Mouse (Mus musculus) MN1 (cell line): ENCODE data around the gene Epn2.
"Not testable (repeated sequence)": the region's sequence is repeated elsewhere in the genome, so short reads cannot be mapped to it uniquely, and the experiment has no call there.

Experiments
- DNase-seq: peaks from one replicate; pipeline ENCODE4 v3.0.0-alpha.2; 2016; ENCODE audit warnings: low spot score

Epn2 gene

DNA sequence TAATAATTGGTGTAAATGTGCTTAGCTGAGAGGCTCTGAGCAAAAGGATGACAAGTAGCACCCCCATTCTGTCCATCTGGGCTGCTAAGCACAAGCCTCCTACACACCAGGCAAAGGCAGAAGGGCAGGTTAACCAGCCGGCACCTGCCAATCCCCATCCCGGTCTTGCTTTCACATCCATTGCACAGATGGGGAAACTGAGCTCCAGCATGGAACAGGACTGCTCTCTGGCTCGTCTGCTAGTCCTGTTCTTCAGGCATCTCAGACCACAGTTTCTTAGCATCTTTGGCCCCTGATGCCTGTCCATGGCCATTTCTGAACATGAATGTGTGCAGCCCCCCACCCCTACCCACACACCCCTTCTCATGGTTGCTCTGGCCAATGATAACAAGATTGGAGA, 12.6 kb upstream of the Epn2 start:
- DNase-seq: no peak

DNA sequence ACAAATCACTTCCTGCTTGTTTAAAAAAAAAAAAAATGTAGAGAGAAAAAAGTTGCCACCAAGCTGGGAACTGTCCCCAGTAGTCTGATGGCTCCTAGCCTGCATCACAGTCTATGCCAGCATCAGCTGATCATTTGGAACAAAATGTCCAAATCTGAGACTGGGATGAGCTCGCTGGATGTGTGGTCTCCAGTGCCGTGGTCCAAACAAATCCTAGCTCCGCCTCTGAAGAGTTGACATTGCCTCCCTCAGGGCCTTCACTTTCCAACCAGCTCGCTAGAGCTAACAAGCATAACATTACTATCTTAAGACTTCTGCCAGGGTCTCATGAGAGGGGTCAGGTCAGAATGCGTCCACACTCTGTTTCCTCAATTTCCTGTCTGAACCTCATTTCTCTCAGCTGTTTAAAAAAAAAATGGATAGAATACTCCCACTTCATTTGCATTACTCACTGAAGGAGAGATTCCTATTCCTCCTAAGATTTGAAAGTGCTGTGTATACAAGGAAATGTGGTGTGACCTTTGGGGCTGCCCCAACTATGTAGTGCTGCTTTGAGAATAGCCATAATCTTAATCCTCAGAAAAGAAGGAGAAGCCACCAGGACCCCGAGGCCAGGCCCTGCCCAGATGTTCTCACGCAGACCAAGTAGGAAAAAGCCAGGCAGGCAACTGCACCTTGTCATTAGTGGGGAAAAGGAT, 11.2 kb upstream of the Epn2 start:
- no peak for DNase-seq

DNA sequence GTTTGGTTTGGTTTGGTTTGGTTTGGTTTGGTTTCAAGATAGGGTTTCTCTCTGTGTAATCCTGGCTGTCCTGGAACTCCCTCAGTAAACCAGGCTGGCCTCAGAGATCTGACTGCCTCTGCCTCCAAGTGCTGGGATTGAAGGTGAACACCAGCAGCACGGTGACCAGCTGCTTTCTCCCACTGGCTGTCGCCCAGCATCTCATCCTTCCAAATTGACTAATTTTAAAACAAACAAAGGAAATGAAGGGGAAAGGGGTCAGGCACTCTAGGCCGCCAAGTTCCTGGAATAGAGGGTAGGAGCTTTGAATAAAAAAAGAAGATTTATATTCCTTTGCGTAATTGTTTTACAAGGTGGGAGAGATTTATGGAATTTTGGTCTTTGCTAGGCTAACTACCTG, 5.9 kb upstream of the Epn2 start:
- no peak for DNase-seq

DNA sequence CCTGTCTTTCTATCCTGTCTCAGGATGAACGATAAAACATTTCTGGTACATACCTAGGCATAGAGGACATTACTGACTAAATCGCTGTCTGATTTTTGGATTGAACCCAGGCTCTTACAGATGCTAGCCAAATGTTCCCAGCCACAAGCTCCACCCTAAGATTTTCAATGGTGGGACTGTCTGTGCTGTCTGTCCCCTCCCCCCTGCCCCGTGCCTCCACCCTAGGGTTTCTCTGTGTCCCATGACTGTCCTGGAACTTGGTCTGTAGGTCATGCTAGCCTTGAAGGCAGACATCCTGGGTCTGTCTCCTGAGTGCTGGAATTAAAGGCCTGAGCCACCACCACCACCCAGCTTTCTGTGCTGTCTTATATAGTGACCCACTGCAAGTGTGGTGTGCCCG, 5.3 kb upstream of the Epn2 start:
- no peak for DNase-seq

DNA sequence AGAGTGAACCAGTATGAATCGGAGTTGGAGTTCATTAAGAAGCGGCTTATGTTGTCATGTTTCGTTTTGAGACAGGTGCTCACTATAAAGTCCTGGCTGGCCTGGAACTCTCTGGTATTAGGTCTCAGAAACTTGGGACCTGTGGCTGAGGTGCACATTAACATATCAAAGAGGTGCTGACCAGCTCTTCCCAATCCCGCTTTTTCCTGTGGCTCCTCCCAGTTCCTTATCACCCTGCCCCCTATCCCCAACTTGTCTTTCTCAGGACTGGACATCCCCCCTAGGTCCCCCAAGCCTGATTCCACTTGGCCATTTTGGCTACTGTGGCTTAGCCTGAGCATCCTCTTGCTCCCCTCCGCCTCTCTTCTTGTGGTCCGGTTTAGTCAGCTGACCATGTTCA, 4.6 kb upstream of the Epn2 start:
- DNase-seq: no peak

DNA sequence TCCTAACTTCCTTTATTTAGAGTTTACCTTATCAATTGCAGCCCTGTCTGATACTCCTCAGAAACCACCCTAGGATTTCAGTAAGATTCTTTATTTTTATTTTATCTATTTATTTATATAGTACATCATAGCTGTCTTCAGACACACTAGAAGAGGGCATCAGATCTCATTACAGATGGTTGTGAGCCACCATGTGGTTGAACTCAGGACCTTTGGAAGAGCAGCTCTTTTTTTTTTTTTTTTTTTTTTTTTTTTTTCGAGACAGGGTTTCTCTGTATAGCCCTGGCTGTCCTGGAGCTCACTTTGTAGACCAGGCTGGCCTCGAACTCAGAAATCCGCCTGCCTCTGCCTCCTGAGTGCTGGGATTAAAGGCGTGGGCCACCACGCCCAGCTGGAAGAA, 3.3 kb upstream of the Epn2 start:
- DNase-seq: not testable (repeated sequence)

DNA sequence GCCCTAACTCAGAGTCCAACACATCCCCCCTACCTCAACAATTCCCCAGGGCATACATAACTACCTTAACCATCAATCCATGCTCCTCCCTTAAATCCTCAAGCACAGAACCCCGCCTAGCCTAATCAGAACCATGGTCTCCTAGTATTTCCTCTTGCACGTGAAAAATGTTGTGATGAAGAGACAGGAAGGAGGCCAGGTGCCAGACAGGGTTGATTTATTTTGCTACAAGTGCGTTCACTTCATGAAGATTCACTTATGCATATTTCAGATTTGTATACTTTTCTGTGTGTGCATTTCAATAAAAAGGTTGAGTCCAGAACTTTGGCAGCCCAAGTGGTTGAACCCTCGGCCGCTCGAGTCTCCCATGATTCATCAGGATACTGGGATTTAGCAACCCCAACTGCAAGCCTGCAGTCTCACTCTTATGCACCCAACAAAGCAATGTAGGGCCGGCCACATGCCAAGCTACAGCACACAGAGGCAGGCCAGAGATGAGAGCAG, 443 bp upstream of the Epn2 start:
- DNase-seq: no peak

DNA sequence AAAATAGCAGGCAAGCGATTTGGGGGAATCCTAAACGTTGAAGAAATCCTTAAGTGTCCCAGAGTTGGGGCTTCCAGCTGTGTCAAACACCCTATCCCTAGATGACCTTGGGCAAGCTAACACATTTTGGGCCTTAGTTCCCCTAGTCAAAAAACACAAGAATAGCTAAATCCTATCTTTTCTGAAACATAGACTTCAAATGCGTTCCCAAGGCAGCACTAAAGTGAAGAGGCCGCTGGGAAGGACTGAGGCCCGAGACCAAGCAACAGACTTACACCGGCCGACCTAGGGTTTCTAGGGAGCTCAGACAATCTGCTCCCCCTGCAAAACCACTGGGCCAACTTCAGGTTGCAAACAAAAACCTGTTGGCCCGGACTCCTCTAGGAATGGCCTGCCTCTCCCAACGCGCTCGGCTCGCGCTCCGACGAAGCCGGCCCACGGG, 925 bp downstream of the Epn2 start:
- peak; percentile 34 for DNase-seq

DNA sequence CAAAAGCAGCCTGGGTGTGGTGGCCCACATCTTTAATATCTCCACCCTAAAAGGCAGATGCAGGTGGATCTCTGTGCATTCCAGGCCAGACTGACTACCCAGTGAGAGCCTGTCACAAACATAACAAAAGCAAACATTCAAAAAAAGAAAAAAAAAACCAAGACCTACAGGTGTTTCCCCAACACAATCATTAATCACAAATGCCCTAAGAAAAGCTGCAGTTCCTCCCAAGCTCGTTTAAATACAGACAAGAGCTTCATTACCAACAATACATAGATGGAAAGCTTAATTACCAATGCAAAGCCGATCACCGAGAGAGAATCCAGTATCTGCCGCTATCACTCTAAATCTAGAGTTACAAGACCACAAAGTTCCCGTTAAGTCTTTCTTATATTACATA, 1.5 kb downstream of the Epn2 start:
- DNase-seq: no peak

DNA sequence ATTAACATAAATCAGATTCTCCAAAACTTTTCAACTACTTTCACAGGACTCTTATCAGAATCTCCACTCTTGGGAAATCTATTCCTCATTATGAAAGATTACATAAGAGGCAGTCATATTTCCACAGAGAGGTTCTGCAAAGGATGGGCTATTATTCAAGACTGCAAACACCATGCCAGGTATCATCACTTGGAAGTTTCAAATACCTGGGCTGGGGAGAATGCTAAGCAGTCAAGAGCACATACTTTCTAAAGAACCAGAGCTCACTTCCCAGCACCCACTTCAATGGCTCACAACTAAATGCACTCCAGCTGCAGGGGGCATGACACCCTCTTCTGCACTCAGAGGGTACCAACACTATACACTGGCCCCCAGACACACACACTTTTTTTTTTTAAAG, 2.1 kb downstream of the Epn2 start:
- no peak for DNase-seq

DNA sequence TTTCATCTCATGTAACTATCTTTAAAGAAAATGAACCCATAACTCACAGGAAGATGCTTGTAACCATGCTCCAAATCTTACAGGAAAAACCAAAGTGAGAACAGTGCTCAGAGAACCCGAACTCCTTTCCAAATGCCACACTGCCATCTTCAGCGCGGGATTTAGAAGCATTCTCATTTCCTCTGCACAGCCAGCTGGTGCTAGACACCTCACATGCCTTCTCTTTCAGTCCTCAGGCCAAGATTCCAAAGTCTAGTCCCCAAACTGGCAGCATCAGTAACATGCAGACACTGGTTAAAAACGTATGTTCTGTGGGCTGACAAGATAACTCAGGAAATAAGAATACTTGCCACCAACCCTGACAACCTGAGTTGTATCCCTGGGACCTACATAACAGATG, 6.2 kb downstream of the Epn2 start:
- no peak for DNase-seq

DNA sequence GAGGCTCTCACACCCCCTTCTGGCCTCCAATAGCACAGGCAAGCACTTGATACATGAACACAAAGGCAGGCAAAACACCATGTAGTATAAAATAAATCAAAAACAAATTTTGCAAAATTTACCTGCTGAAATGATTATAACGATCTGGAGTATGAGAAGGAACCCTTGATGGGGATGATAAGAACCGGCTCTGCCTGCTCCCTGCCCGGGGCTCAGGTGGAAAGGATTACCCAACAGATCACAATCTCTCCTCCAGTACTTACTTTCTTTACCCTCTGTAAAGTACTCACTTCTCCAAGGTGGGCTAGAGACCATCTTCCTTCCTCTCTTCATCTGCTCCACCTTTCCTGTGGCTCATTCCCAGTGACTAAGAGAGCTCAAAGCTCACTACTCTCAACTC, 8.3 kb downstream of the Epn2 start:
- no peak for DNase-seq

DNA sequence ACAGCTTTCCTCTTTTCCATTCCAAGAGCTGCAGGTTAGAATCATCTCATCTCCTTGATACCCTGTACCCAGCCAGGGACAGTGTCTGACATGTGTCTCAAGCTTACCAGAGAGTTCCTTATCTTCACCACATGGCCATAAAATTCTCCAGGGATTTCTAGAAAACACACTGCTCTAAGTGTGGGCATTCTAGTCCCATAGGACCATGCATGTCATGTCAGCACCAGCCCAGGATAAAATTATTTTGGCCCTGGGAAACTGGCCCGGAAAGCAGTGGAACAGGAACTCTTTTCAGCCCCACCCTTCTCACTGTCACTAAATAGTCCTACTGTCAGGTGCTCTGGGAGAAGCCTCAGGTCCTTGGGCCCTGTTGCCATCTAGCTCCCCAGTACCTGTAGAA, 9.8 kb downstream of the Epn2 start:
- peak; percentile 63 for DNase-seq

DNA sequence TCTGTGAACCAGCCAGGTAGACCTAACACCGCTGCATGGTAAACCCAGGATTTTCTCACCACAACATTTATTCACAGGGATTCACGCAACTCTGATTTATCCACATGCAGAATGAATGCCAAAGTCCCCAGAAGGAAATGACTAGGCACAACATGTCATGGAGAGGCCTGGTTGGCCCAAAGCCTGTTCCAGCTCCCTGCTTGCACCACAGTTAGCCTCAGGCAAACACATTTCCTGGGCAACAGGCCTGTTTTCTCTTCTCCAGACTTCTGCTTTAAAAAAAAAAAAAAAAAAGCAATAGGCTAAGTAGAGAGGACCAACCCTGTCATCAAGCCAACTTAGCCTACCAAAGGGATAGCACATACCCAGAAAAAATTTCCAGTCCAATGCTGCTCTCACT, 14.9 kb downstream of the Epn2 start:
- peak; percentile 34 for DNase-seq

DNA sequence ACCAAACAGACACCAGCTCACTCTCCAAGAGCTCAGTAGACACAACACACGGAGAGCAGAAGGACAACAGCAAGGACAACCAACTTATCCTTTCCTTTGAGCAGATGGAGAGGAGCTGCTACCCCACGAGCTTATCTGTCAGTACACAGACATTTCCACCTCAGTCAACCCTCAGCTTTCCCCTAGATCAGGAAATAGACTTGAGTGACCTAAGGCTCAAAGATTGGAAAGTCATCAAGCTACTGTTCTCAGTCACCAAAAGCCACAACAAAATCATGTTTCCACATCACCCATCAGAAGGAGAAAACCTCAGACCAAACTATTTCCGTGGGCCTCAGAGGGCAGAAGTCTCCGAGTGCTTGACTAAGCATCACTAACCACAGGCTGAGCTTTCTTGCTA, 15.5 kb downstream of the Epn2 start:
- DNase-seq: no peak

DNA sequence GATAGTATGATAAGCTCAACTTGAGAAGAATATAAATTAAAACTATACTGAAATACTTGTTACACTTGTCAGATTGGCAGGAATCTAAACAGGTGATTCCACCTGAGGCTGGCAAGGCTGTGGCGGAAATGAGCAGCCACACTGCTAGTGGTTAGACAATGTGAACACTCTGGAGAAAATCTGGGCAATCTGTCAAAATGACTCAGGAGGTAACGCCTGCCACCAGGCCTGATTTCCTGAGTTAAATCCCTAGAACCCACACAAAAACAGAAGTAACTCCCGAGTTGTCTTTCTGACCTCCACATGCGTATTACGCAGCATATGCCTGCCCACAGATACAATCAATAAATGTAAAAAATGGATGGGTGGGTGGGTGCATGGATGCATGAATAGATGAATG, 17.1 kb downstream of the Epn2 start:
- peak; percentile 18 for DNase-seq

DNA sequence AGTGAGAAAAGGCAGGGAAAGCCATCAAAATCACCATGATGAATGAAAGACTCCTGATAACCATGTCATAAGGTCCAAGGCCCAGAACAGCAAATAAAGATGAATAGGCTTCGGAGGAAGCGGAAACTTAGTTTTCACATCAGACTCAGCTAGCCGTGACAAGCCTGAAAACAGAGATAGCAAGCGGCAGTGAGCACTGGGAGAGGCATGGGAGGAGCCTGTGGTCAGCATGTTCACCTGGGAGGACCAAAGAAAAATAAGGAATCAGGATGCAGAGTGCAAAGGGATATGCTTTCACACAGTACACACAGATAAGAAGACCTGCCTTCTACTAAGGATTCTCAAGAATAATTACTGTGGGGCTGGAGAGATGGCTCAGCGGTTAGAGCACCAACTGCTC, 19.9 kb downstream of the Epn2 start:
- no peak for DNase-seq

DNA sequence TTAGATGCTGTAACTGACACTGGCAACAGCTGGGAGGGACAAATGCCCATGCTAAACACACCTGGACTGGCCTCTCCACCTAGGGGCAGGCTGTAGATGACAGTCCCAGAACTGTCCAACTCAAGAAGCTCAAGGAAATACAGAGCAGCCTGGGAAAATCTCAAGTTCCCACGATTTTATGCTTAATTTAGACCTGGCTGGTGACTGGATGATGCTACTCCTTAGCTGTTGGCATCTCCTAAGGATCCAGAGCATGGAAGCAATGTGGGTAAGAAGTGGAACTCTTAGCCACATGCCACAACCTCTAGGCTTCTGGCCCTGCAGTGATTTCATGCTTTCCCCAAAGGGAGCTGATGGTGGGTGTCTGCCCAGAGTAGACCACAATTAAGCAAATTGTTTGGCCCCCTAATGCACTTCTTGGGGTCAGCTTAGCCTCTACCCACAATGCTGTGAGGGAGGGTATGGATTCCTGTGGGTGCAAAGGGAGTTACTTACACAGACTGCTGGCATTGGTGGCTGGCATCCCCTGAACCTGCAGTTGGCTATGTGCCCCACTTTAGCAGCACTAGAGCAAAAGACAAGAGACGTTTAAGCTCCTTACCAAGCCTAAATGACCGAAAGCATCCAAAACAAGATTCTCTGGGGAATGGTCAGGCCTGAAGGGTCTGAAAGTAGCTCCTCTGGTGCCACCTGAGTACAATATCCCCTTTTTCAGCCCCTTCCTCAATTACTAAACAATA, 26.3 kb downstream of the Epn2 start:
- DNase-seq: no peak

DNA sequence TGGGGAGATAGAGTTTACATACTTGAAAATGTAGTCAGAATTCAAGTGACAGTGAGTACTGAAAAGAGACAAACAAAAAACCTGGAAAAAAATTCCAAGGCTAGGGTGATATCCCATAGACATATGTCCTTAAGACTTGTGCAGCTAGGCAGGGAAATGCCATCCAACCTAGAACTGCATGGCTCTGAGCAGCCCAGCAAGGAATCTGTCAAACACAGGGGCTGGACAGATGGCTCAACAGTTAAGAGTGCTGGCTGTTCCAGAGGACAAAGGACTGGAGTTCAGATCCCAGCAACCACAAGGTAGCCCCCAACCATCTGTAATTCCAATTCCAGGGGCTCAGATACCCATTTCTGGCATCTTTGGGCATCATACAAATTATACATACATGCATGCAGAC, 28.9 kb downstream of the Epn2 start:
- DNase-seq: no peak

DNA sequence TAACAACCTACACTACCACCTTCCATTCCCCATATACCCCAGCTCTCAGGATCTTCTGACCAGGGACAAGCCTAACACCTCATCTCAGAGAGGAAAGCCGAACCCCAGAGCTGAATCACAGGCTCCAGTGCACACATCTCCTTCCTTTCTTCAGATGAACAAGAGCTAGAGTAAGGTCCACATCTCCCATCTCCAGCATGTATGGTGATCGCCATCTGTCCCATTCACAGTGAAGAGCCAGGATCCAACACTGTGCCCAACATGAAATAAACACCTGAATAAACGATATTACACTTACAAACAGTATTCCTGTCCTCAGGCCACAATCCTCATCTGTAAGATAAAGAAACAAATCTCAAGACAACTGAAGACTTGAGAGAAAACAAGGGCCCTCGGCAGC, 31.8 kb downstream of the Epn2 start:
- no peak for DNase-seq

DNA sequence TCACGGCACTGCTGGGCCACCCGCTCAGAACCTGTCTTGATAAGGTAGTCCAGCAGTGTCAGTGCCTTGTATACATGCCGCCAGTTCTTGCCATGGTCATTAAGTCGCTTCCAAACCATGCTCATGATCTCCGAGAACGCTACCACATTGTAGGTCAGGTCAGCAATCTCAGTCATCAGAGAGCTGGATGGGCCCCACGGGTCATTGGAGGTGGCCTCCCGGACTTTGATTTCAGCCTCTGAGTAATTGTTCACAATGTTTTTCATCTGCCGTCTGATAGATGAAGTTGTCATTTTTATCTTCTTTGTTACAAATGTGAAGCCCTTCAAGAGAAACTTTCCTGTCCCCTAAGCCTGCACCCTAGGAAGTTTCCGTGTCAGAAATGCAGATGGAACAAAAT, 33.0 kb downstream of the Epn2 start:
- DNase-seq: no peak

DNA sequence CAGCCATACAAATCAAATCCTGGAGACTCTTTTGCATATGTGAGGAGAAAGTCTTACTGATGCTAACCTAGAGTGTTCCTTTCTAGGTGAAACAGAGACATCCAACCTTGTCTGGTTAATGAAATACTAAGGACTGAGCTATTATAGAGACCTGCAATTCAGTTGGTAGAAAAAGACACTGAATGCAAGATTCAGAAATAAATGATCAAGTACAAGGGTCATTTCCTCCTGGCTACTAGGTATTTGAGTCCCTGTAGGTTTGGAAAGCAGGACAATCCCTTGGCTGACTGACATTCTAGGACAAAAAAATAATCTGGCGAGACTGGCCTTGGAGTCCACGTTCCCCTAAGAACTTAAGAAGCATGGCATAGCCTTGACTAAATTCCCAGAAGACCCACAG, 33.9 kb downstream of the Epn2 start:
- no peak for DNase-seq

DNA sequence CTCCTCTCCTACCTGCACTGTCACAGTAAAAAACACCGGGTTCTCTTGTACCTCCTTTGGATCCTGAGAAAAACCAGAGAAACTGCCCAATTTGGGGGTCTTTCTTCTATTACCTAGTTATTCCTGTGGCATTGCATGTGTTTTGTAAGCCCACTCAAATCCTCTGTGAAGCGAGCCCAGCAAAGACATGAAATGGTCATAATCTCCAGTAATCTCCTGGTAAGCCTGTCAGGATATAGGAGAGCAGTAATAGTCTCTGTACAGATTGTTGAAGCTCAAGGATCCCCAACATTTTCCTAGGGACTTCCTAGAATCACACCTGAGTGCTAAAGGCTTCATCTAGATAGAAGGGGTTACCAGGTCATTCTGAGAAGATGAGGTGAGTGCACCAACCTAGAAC, 38.4 kb downstream of the Epn2 start:
- no peak for DNase-seq

DNA sequence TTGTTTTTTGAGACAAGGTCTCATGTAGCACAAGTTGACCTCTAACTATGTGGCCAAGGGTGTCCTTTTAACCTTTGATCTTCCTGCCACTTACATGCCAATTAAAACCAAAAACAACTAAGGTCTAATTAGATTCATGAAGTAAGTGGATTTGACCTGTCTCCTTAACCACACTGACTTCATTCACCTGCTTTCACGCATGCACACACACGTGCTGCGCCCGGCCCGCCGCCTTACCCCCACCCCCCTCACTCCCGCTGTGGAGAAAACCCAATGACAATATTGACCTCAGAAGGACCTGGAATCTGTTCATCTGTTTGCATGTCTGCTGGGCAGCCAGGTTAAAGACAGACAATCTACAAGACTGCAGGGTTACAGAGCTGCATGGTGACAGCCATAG, 38.8 kb downstream of the Epn2 start:
- no peak for DNase-seq
